Mouse (Mus musculus) CH12.LX (cell line): ENCODE results near the gene Ralgps2. TPM values are rescaled to one million over a fixed set of nuclear protein-coding genes. Genes with fewer than 3 reads are reported as not detected.

Experiments
- DNase-seq: peaks from one replicate; pipeline ENCODE4 v3.0.0-alpha.2; 2013; ENCODE audit errors: extremely low read depth
- H3K27ac ChIP-seq: 2 replicates; pipeline ENCODE4 v1.5.1; 2012; ENCODE audit warnings: low read depth, mild to moderate bottlenecking, control low read depth, moderate library complexity; ENCODE audit not compliant: insufficient read depth
- H3K27me3 ChIP-seq: replicated peaks from 2 replicates; pipeline ENCODE3; 2012; ENCODE audit warnings: inconsistent platforms
- H3K36me3 ChIP-seq, 2 experiments: replicated peaks in 1 of 2; 2 replicates each; pipeline versions ENCODE3 to v1.6.1; 2012; ENCODE audit warnings: inconsistent platforms in 1 of 2, low read length in 1 of 2, mild to moderate bottlenecking in 1 of 2, mixed read lengths in 1 of 2, moderate library complexity in 1 of 2; ENCODE audit not compliant: control insufficient read depth in 1 of 2, insufficient read depth in 1 of 2
- H3K4me1 ChIP-seq, 2 experiments: 2 replicates each; pipeline ENCODE4 v1.6.1; 2012; ENCODE audit warnings: inconsistent platforms in 1 of 2, moderate library complexity in 1 of 2; ENCODE audit not compliant: insufficient read depth in 2 of 2, control insufficient read depth in 1 of 2
- H3K4me2 ChIP-seq: 2 replicates; pipeline ENCODE4 v1.6.1; 2012; ENCODE audit warnings: low read depth, mild to moderate bottlenecking, control low read depth; ENCODE audit not compliant: poor library complexity, insufficient read depth, severe bottlenecking
- H3K4me3 ChIP-seq, 3 experiments: fragments of 150-350 bp in 1 of 3; sonication (generic) in 1 of 3; replicated peaks in 1 of 3; 2 replicates each; pipeline versions ENCODE3 to v1.5.1; 2011 to 2012; ENCODE audit warnings: low read depth in 2 of 3, low read length in 2 of 3, mild to moderate bottlenecking in 2 of 3, moderate library complexity in 2 of 3, control low read depth in 1 of 3, improper control_type of control experiment in 1 of 3, inconsistent platforms in 1 of 3, mixed read lengths in 1 of 3; ENCODE audit not compliant: poor library complexity in 1 of 3
- H3K79me2 ChIP-seq: replicated peaks from 2 replicates; pipeline ENCODE4 v1.6.1; 2012; ENCODE audit warnings: mild to moderate bottlenecking, moderate library complexity; ENCODE audit not compliant: control insufficient read depth, poor library complexity, insufficient read depth, severe bottlenecking; ENCODE audit errors: extremely low read depth
- H3K9ac ChIP-seq: 2 replicates; pipeline ENCODE4 v1.6.1; 2012; ENCODE audit warnings: low read depth, mild to moderate bottlenecking, control low read depth, moderate library complexity; ENCODE audit not compliant: insufficient read depth
- H3K9me3 ChIP-seq: replicated peaks from 2 replicates; pipeline ENCODE3; 2012; ENCODE audit warnings: low read length, inconsistent platforms, mixed read lengths
- BHLHE40 ChIP-seq: IDR thresholded peaks from 2 replicates; pipeline ENCODE4 v1.6.1; 2011; ENCODE audit warnings: mild to moderate bottlenecking, low read depth, low read length, improper control_type of control experiment
- CHD1 ChIP-seq: IDR thresholded peaks from 2 replicates; pipeline ENCODE4 v1.6.1; 2012; ENCODE audit warnings: low read depth, low read length, improper control_type of control experiment, inconsistent platforms
- CTCF ChIP-seq, 2 experiments: IDR thresholded peaks in 1 of 2; conservative IDR thresholded peaks in 1 of 2; 2 replicates each; pipeline ENCODE4 v1.5.1; 2011 to 2012; ENCODE audit warnings: low read depth in 2 of 2, low read length in 2 of 2, improper control_type of control experiment in 1 of 2, inconsistent platforms in 1 of 2, mild to moderate bottlenecking in 1 of 2, moderate library complexity in 1 of 2
- ELF1 ChIP-seq: IDR thresholded peaks from 2 replicates; pipeline ENCODE4 v1.6.1; 2014; ENCODE audit warnings: low read depth, mild to moderate bottlenecking, inconsistent platforms, low read length, improper control_type of control experiment
- EP300 ChIP-seq: IDR thresholded peaks from 2 replicates; pipeline ENCODE4 v1.6.1; 2011; ENCODE audit warnings: low read length, improper control_type of control experiment
- ETS1 ChIP-seq: conservative IDR thresholded peaks from 2 replicates; pipeline ENCODE4 v1.6.1; 2012; ENCODE audit warnings: low read depth, mild to moderate bottlenecking, inconsistent platforms, low read length, improper control_type of control experiment, moderate library complexity
- JUN ChIP-seq: IDR thresholded peaks from 2 replicates; pipeline ENCODE4 v1.6.1; 2011; ENCODE audit warnings: low read depth, mild to moderate bottlenecking, low read length, improper control_type of control experiment, moderate library complexity; ENCODE audit not compliant: insufficient read depth
- JUND ChIP-seq: conservative IDR thresholded peaks from 2 replicates; pipeline ENCODE4 v1.6.1; 2011; ENCODE audit warnings: low read depth, low read length, improper control_type of control experiment
- MAFK ChIP-seq: IDR thresholded peaks from 2 replicates; pipeline ENCODE4 v1.6.1; 2011; ENCODE audit warnings: low read length, improper control_type of control experiment; ENCODE audit not compliant: insufficient replicate concordance
- MEF2A ChIP-seq: IDR thresholded peaks from 2 replicates; pipeline ENCODE4 v1.6.1; 2014; ENCODE audit warnings: low read depth, mild to moderate bottlenecking, inconsistent platforms, low read length, improper control_type of control experiment, borderline replicate concordance
- NELFE ChIP-seq: IDR thresholded peaks from 2 replicates; pipeline ENCODE4 v1.6.1; 2011; ENCODE audit warnings: low read depth, low read length, improper control_type of control experiment
- PAX5 ChIP-seq: IDR thresholded peaks from 2 replicates; pipeline ENCODE4 v1.6.1; 2012; ENCODE audit warnings: low read length, inconsistent platforms, mixed read lengths
- POLR2A ChIP-seq: IDR thresholded peaks from 2 replicates; pipeline ENCODE4 v1.6.1; 2011; ENCODE audit warnings: low read depth, mild to moderate bottlenecking, improper control_type of control experiment, low read length
- POLR2AphosphoS2 ChIP-seq: IDR thresholded peaks from 2 replicates; pipeline ENCODE4 v1.6.1; 2011; ENCODE audit warnings: low read depth, low read length, improper control_type of control experiment
- SIN3A ChIP-seq: IDR thresholded peaks from 2 replicates; pipeline ENCODE4 v1.6.1; 2012; ENCODE audit warnings: low read length, improper control_type of control experiment, inconsistent platforms
- SMC3 ChIP-seq: IDR thresholded peaks from 2 replicates; pipeline ENCODE4 v1.6.1; 2011; ENCODE audit warnings: low read depth, low read length, improper control_type of control experiment
- TCF12 ChIP-seq: IDR thresholded peaks from 2 replicates; pipeline ENCODE4 v1.6.1; 2014; ENCODE audit warnings: low read depth, mild to moderate bottlenecking, inconsistent platforms, low read length, improper control_type of control experiment
- ZC3H11A ChIP-seq: IDR thresholded peaks from 2 replicates; pipeline ENCODE4 v1.6.1; 2012; ENCODE audit warnings: low read depth, mild to moderate bottlenecking, inconsistent platforms, low read length, improper control_type of control experiment
- ZMIZ1 ChIP-seq: IDR thresholded peaks from 2 replicates; pipeline ENCODE4 v1.6.1; 2012; ENCODE audit warnings: low read depth, mild to moderate bottlenecking, inconsistent platforms, low read length, improper control_type of control experiment
- ZNF384 ChIP-seq: IDR thresholded peaks from 2 replicates; pipeline ENCODE4 v1.6.1; 2012; ENCODE audit warnings: low read depth, low read length, improper control_type of control experiment, inconsistent platforms
- dilution Hi-C: fragments of 300-500 bp; cut with MboI; formaldehyde crosslinking; loops from 2 replicates; pipeline ENCODE4 v1.14.3; 2020; ENCODE audit warnings: low sequenced_read_pairs; ENCODE audit not compliant: extremely low pct_unique_long_range_greater_than_20kb, extremely low pct_ligation_motif_present
- in situ Hi-C: fragments of 300-500 bp; cut with MboI; formaldehyde crosslinking; loops from 3 replicates; pipeline ENCODE4 v1.14.3; 2019; ENCODE audit warnings: low sequenced_read_pairs, low pct_ligation_motif_present, low pct_unique_long_range_greater_than_20kb, mixed read lengths
- polyA plus RNA-seq: library from polyadenylated mRNA; unstranded; fragments of >175 nt; gene quantifications from 2 replicates; pipeline ENCODE4 v1.2.1, GENCODE M21; 2012; ENCODE audit warnings: low read depth; ENCODE audit not compliant: insufficient read length
- total RNA-seq, 2 experiments: library from RNA; depleted of rRNA; stranded (reverse); fragments of 300-350 nt in 1 of 2; fragments of >200 nt in 1 of 2; gene quantifications; 2 replicates each; pipeline ENCODE4 v1.2.3; 2012 to 2014

Gene Ralgps2
- total and polyA plus RNA-seq, 3 experiments, result 65.1 to 149 (median 133) TPM

DNA sequence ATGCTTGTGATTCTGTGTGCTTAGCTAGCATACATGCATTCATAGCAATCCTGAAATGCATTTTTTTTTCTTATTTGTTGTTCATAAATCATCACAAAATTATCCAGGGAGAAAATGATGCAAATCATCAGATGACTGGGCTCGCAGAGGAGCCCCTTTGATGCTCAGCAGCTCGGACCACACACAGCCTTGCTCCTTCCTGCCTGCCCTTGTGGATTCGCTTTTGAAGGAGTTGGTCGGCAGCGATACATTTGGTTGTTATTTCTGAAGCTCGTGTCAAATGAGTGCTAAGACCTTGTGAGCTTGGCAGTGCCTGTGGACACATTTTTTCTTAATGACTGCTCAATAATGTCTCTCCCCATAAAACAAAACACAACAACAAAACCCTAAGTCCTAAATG is 31.2 kb upstream of the Ralgps2 start:
- H3K9ac ChIP-seq, result no peak overlapping the region
- no peak overlapping the region for H3K27ac ChIP-seq
- in situ Hi-C loops (no loop called here), dilution Hi-C loops (no loop called here)
- no peak for DNase-seq
- TF ChIP-seq JUND (no peak), ZMIZ1 (no peak), CTCF (conservative IDR thresholded peaks at IDR 0.05 in 1 of 2, IDR thresholded peaks at IDR 0.05 in 1 of 2; ENCODE audit: low read depth in 2 of 2, low read length in 2 of 2) (no peak), JUN (no peak), MEF2A (no peak), ETS1 (no peak), CHD1 (no peak), NELFE (no peak)
- TF ChIP-seq, all 38 proteins: peak for 0
- H3K36me3 ChIP-seq, result no peaks in the 10 kb centered on the region
- peaks cover 3% of the 10 kb centered on the region in 2 experiments; a peak in 3 of 4 replicates for H3K4me1 ChIP-seq
- no peak overlapping the region for H3K4me2 ChIP-seq
- H3K27me3 ChIP-seq, result no peaks in the 10 kb centered on the region
- H3K4me3 ChIP-seq, result no peak overlapping the region
- no peaks in the 10 kb centered on the region for H3K9me3 ChIP-seq
- H3K79me2 ChIP-seq, result no peaks in the 10 kb centered on the region

DNA sequence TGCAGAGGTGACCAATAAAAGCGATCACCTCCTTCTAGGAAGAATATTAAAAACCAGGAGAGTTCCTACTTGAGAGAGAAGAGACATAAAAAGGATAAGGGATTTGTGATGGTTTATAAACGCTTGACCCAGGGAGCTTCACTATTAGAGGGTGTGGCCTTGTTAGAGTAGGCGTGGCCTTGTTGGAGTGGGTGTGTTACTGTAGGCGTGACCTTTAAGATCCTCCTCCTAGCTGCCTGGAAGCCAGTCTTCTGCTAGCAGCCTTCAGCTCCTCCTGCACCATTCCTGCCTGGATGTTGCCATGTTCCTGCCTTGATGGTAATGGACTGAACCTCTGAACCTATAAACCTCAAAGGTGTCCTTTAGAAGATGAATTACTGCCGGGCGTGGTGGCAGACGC is 28.7 kb upstream of the Ralgps2 start:
- H3K9me3 ChIP-seq, result no peaks in the 10 kb centered on the region
- H3K27me3 ChIP-seq, result no peaks in the 10 kb centered on the region
- peaks cover 10 to 21% of the 10 kb centered on the region in 2 experiments for H3K4me1 ChIP-seq
- no peak for TF ChIP-seq CTCF (conservative IDR thresholded peaks at IDR 0.05 in 1 of 2, IDR thresholded peaks at IDR 0.05 in 1 of 2; ENCODE audit: low read depth in 2 of 2, low read length in 2 of 2)
- TF ChIP-seq POLR2A, result no peak
- no peak for TF ChIP-seq EP300
- no peak for TF ChIP-seq POLR2AphosphoS2
- TF ChIP-seq SMC3, result no peak
- TF ChIP-seq ETS1, result no peak
- no peak for TF ChIP-seq SIN3A
- no peak for TF ChIP-seq BHLHE40
- no peak for TF ChIP-seq TCF12
- no peak for TF ChIP-seq MAFK
- no peak for TF ChIP-seq JUND
- TF ChIP-seq ZMIZ1, result no peak
- no peak for TF ChIP-seq ELF1
- TF ChIP-seq ZNF384, result no peak
- TF ChIP-seq CHD1, result no peak
- TF ChIP-seq PAX5, result no peak
- TF ChIP-seq ZC3H11A, result no peak
- no peak overlapping the region for H3K9ac ChIP-seq
- peak; percentile 32 for DNase-seq
- H3K36me3 ChIP-seq, result no peaks in the 10 kb centered on the region
- in situ Hi-C loops, result no loop called here
- H3K27ac ChIP-seq, result no peak overlapping the region
- dilution Hi-C loops, result no loop called here
- H3K79me2 ChIP-seq, result no peaks in the 10 kb centered on the region
- no peak overlapping the region for H3K4me3 ChIP-seq
- no peak overlapping the region for H3K4me2 ChIP-seq
